ENCODE assay signal across 9 mouse cellular contexts in genomic region chr12:84068986-84069385, GRCm38 (mm10). TPM values are rescaled to one million over a fixed set of nuclear protein-coding genes. Genes with fewer than 3 reads are reported as not detected.
DNase-seq lines count a peak whose midpoint lies in the region; ATAC-seq and TF ChIP-seq lines count a peak whose summit lies in the region.
"Had no signal": no experiment of that assay in that cellular context is flagged by ENCODE, and none has a peak within 500 bp of the region (broad histone marks: within the 10 kb centered on the region; RNA-seq: fewer than 3 reads in every experiment).

TSS of gene Acot5 (plus strand) at chr12:84069325.

- ATAC-seq in heart, embryonic 15.5 days (replicated peaks; ENCODE audit: insufficient number of reproducible peaks, insufficient read depth, low FRiP score, low read depth): no peak
- ATAC-seq in hindbrain, embryonic 13.5 days (ENCODE audit: low FRiP score): no peak
- no peak for ATAC-seq in midbrain, embryonic 13.5 days

- WGBS in heart, embryonic 15.5 days: 50% methylated on average over 9 of the region's 9 CpGs
- 62% methylated on average over 9 of the region's 9 CpGs for WGBS in hindbrain, embryonic 13.5 days
- WGBS in midbrain, embryonic 13.5 days: 54% methylated on average over 9 of the region's 9 CpGs

- no peak within 1 kb of the TSS for H3K27ac ChIP-seq in heart, embryonic 15.5 days
- no peak within 1 kb of the TSS for H3K27ac ChIP-seq in cortical plate, adult 2 months (ENCODE audit: insufficient read depth, low read length)
- no peak within 1 kb of the TSS for H3K27ac ChIP-seq in hindbrain, embryonic 13.5 days
- no peak within 1 kb of the TSS for H3K27ac ChIP-seq in midbrain, embryonic 13.5 days

- H3K4me3 ChIP-seq in heart, embryonic 15.5 days: peak within 1 kb of the TSS; percentile 48
- peak within 1 kb of the TSS; percentile 55 for H3K4me3 ChIP-seq in cortical plate, adult 2 months (ENCODE audit: insufficient read depth, low read length)
- peak within 1 kb of the TSS; percentile 43 for H3K4me3 ChIP-seq in hindbrain, embryonic 13.5 days
- peak within 1 kb of the TSS; percentile 40 for H3K4me3 ChIP-seq in midbrain, embryonic 13.5 days (replicated peaks)

- no peaks in the 10 kb centered on the region for H3K9me3 ChIP-seq in heart, embryonic 15.5 days (replicated peaks)
- no peaks in the 10 kb centered on the region for H3K9me3 ChIP-seq in hindbrain, embryonic 13.5 days
- H3K9me3 ChIP-seq in midbrain, embryonic 13.5 days: no peaks in the 10 kb centered on the region

- H3K9ac ChIP-seq in heart, embryonic 15.5 days: no peak within 1 kb of the TSS; the same call in 1 of the 2 replicates
- H3K9ac ChIP-seq in hindbrain, embryonic 13.5 days: peak within 1 kb of the TSS; percentile 63
- peak within 1 kb of the TSS; percentile 52 for H3K9ac ChIP-seq in midbrain, embryonic 13.5 days (replicated peaks)

- peaks cover 33% of the 10 kb centered on the region for H3K27me3 ChIP-seq in heart, embryonic 15.5 days
- peaks cover 43% of the 10 kb centered on the region for H3K27me3 ChIP-seq in hindbrain, embryonic 13.5 days
- peaks cover 35% of the 10 kb centered on the region for H3K27me3 ChIP-seq in midbrain, embryonic 13.5 days
- H3K27me3 ChIP-seq: CH12.LX had no signal

- 0 out of 2 replicates have a peak, but pooled peaks cover 2% of the 10 kb centered on the region for H3K4me1 ChIP-seq in heart, embryonic 15.5 days (replicated peaks)
- H3K4me1 ChIP-seq in cortical plate, adult 2 months (ENCODE audit: control insufficient read depth, insufficient read depth, low read length): peaks cover 2% of the 10 kb centered on the region; the same call in 1 of the 2 replicates
- H3K4me1 ChIP-seq in hindbrain, embryonic 13.5 days (replicated peaks): peaks cover 5% of the 10 kb centered on the region
- H3K4me1 ChIP-seq in midbrain, embryonic 13.5 days (replicated peaks): 0 out of 2 replicates have a peak, but pooled peaks cover 3% of the 10 kb centered on the region

- no peak for DNase-seq in heart, postnatal 36 days
- DNase-seq in frontal cortex, postnatal 25 days (ENCODE audit: low spot score in 2 of 2): no peak
- DNase-seq in frontal cortex, postnatal 36 days (ENCODE audit: low spot score in 2 of 2): no peak
- no peak for DNase-seq in ovary, postnatal 36 days (ENCODE audit: low spot score)

- H3K36me3 ChIP-seq in heart, embryonic 15.5 days: no peaks in the 10 kb centered on the region
- H3K36me3 ChIP-seq in hindbrain, embryonic 13.5 days: no peaks in the 10 kb centered on the region
- no peaks in the 10 kb centered on the region for H3K36me3 ChIP-seq in midbrain, embryonic 13.5 days

- TF ChIP-seq CTCF in cortical plate, adult 2 months (IDR thresholded peaks at IDR 0.05; ENCODE audit: extremely low read depth, insufficient read depth, low read length): no peak

- peak within 1 kb of the TSS; percentile 81 for H3K4me2 ChIP-seq in heart, embryonic 15.5 days
- H3K4me2 ChIP-seq in hindbrain, embryonic 13.5 days: peak within 1 kb of the TSS; percentile 60
- H3K4me2 ChIP-seq in midbrain, embryonic 13.5 days (replicated peaks): peak within 1 kb of the TSS; percentile 58

- intact Hi-C loops in heart, postnatal 36 days (cut with DNase I): loop anchor here (10.0 kb wide), 1 partner anchor 354 kb away; no protein-coding TSS in a partner anchor

- TF ChIP-seq POLR2A in cortical plate, adult 2 months (IDR thresholded peaks at IDR 0.05; ENCODE audit: extremely low read depth, insufficient read depth, low read length): no peak

RNA-seq across cellular contexts. Expression of gene Acot5, which starts in this region (rescaled TPM):
- 0.10 TPM in 1 of 2 replicates, not detected in the other for polyA plus RNA-seq in heart, embryonic 15.5 days (2015; fragmentation: Nextera tagmentation; extraction: Ambion mirVana)
- total RNA-seq in heart, postnatal 36 days (2021): not detected
- polyA plus RNA-seq in cortical plate, adult 2 months (2012; rRNA removed): 4.1 and 4.2 TPM in 2 replicates
- polyA plus RNA-seq in hindbrain, embryonic 13.5 days (2015; fragmentation: Nextera tagmentation; extraction: Ambion mirVana): not detected in 2 replicates
- not detected in 2 replicates for polyA plus RNA-seq in midbrain, embryonic 13.5 days (2015; fragmentation: Nextera tagmentation; extraction: Ambion mirVana)
- total RNA-seq: CH12.LX had no signal
